Mouse (Mus musculus): ENCODE measurements around the gene Zzz3.

Zzz3 gene

DNA sequence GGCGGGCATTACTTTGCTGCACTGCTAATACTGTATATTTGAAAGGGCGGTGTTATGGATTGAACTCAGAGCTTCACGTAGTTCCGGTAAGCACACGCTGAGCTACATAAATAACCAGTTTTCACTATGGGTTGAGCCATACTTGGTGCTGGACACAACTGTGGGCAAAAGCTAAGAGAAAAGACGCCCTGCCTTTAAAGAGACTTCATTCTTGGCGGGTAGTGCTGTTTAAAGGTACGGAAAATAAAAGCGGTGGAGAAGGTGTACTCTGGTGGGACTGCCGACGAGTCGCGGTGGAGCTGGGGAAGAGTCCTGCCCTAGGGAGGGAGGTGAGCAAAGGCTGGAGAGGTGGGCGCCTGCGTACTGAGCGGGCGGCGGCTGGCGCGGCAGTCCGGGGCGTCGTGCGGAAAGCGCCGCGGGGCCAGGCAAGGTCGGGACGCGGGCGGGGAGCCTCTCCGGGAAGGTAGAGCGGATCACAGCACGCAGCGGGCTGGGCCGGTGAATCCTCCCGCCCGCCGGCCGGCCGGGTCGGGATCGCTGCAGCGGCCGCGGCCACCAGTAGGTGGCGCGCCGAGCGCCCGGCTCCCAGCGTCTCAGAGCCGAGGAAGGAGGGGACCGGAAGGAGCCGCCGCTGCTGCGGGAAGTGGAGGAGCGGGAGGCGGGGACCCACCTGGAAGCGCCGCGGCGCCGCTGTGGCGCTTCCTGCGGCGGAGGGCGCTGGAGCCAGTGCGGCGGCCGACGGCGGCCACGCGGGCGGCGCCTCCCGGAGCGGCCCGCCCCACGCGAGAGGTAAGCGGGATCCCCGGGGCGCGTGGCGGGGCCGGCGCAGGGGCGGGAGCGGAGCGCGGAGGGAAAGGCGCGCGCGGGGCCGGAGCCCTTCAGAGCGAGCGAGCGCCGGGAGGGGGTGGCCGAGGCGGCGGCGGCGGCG, at the start of gene Zzz3:
Gene Zzz3, plus strand, starts transcription at position 124 of the 928 bp plus-strand sequence.
- DNase-seq (ENCODE audit: low spot score in 2 of 2): peak; percentile 62 to 83

DNA sequence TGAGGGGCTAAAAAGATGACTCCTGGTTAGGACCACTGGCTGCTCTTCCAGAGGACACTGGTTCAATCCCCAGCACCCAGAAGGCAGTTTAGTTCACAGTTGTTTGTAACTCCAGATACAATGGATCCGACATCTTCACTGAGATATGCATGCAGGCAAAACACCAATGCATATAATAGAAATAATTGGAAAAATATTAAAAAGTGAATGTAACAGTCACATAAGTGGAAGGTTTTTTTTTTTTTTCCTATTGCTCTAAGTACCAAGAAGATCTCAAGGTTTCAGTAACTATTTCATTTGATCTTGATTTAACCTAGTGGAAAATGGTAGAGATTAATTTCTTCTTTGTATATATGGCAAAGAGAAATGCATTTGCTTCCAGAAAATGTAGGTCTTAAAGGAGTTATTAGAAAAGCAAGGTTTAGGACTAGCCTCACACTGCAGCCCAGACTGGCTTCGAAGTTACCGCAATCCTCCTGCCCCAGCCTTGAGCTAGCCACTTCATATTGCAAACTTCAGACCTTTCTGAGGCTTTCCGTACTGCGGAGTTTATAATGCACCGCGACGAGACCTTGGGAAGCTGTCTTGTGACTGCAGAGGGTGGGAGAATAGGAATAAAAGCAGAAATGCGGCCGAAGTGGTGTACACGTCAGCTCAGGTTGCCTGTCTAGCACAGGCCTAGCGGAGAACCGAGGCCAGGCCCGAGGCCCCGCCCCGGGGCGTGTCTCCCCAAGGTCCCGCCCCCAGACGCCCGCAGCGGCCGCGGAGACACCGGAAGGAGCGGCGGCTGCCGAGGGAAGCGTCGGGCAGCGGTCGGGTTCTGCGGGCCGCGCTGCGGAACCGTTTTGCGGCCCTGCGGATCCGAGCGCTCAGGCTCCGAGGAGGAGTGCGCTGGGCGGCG, 49.3 kb upstream of the Zzz3 start, which contains the start of gene Usp33:
Gene Usp33, plus strand, starts transcription at position 747 of the 901 bp plus-strand sequence.
- peak; percentile 82 to 92 for DNase-seq (ENCODE audit: low spot score in 2 of 2)

DNA sequence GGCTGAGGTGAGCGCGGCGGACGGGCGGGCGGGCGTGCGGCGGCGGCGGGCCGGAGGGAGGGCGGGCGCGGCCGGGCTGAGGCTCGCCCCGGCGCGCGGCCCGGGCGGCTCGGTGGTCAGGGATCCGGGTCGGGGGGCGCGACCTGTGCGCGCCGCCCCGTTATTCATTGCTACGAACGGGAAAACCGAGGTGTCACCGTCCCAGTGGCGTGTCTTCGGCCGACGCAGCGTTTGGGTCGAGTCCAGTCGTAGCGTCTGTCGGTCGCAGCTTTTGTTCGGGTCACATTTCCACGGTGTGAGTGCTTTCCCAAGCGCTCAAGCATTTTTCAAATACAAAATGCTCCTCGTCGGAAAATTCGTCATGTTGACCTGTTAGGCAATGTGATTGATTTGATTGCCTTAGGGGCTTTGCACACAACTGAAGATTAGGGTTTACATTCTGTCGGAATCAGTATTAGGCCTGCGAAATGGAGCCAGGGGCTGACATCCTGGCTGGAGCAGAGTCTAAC, 48.6 kb upstream of the Zzz3 start:
- DNase-seq (ENCODE audit: low spot score in 2 of 2): peak in 1 of 2 experiments; percentile 35

DNA sequence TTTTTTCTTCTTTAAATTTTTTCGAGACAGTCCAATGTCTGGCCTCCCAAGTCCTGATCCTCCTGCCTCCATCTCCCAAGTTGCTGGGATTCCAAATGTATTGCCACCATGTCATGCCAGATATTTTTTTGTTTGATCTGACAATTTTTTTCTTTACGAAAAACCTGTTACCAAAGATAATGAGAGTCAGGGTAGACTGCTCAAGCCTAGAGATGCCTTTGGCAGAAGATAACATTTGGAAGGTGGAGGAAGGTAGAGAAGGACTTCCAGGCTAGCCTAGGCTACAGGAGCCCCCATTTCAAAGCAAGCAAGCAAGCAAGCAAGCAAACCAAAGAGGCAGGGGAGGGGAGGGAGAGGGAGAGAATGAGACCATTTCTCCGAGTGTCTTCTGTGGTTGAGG, 48.0 kb upstream of the Zzz3 start:
- no peak for DNase-seq (ENCODE audit: low spot score in 2 of 2)

DNA sequence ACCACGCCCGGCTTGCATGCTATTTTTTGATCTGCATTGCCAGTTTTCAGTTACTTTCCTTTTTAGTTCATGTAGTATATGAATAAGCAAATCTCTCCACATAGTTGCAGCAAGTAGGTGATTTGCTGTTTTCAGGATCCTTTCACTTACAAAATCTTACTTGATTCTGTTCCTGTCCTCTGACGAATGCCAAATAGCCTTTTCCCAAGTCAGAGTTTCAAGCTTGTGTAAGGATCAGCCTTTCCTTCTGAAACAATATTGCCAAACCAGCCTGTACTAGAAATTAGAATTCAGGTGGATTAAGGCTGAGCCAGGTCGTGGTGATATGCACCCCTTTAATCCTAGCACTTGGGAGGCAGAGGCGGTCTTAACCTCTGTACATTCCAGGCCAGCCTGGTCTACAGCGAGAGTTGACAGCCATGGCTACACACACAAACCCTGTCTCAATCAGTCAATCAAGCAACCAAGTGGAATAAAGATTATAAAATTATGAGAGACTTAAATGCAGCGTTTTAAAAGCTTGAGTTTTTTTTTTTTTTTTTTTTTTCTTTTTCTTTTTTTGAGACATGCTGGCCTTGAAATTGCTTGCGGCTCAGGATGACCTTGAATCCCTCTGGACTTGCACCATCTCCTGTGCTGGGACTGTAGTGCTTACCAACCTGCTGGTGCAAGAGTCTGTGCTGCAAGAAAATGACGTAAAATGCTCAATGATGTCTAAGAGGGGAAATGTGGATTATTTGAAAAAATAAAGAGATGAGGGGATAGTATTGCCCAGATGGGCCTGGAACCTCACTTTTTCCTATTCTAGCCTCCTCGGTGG, 47.1 kb upstream of the Zzz3 start:
- DNase-seq (ENCODE audit: low spot score in 2 of 2): no peak

DNA sequence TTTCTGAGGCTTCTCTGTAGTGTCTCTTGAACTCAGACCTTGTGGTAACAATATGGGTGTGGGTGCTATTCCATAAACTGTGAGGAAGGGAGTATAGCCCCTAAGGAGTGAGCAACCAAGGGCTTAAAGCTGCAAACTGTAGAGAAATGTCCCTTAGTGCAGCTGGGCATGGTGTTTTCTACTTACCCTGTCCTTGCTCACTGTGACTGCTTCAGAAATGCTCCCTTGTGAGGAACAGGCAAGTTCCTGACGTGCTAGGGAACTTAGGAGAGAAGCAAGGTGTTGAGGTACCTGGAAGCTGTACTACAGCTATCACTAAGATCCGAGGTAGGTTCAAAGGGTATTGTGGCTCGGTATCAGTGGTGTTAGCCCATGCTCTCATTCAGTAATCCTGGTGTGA, 44.8 kb upstream of the Zzz3 start:
- DNase-seq (ENCODE audit: low spot score in 2 of 2): no peak

DNA sequence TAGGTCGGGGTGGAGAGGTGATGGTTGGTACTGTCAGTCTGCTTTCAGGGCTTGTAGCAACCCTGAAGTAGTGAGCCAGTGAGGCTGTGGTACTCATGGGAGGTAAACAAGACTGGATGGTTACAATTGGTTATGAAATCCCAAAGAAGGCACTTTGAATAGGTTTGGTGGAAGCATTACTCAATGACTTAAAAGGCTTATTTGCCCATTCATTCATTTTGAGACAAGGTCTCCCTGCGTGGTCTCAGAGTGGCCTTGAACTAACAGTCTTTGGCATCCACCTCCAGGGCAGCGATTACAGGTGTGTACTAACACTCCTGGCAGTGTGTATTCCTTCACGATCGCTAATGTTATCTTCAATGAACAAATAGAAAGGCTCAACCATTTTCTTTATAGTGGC, 44.3 kb upstream of the Zzz3 start:
- no peak for DNase-seq (ENCODE audit: low spot score in 2 of 2)

DNA sequence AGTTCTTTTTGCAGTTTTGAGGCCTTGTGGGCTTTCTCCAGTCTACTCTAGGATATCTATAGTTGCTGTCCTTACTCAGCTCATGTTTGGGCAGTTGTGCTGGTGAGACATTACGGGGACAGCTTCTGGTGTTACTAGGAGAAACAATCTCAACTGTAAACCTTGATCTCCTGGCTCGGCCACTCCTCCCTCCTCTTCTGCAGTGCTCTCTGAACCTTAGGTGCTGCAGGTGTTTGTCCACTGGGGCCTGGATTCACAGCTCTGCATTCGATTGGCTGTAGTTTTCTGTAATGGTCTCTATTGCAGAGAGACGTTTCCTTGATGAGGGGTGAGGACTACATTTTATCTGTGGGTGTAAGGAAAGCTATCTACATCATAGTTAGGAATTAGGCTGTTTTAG, 43.0 kb upstream of the Zzz3 start:
- no peak for DNase-seq (ENCODE audit: low spot score in 2 of 2)

DNA sequence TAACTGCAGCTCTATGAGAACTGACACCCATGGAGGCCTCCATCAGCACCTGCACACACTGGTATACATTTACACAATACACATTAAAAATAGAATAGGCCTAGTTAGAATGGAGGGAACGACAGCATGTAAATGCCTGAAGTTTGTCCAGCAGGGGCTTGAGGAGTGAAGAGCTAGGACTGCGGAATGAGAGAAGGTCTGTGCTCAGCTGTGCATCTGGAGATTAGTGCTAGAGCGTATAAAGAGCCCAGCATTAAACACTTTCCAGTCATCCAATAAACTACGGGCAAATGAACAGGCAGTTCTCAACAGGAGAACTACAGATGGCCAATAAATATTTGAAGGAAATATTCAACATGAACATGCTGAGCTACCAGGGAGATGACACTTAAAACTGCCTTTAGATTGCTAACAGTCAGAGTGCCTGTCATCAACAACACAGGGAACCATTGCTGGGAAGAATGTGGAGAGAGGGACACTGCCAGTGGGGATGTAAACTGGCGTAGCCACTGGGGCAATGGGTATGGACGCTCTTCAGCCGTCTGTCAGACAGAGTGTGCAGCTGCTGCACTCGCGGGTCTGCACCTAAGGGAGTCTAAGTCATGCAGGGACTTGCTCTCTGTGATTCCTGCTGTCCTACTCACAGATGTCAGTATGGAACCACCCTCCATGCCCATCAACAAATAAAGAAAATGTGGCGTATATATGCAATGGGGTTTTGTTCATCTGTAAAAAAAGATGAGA, 41.7 kb upstream of the Zzz3 start:
- no peak for DNase-seq (ENCODE audit: low spot score in 2 of 2)

DNA sequence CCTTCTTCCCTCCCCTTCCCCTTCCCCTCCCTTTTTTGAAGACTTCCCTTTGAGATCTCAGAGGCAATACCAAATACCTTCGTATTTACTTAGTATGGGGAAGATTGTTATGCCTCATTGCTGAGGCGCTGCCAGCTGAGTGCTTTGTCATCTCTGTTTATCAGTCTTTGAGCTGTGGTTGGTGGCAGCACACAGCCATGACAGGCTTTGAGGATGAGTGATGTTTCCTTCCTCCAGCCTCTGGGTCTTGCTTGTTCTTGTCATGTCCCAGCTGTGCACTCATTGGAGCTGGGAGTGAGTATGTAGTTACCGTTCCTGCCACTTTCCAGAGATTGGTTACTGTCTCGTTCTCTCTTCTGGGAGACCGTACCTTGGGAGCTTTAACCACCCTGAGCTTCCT, 39.9 kb upstream of the Zzz3 start:
- no peak for DNase-seq (ENCODE audit: low spot score in 2 of 2)

DNA sequence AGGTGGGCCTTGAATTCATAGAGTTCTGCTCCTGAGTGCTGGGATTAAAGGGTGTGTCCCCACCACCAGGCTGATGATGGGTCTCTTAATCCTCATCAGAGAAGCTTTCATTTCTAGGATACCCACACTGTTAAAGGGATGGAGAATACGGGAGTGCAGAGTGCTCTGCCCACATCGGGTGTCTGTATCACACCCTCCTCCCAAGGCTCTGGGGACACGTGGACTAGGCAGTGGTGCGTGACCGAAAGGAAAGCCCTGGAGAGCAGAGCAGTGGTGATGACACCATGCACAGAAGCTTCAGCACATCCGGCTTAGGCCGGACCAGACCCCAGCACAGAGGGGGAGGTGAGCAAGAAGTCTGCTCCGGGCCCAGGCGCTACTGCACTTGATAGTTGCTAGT, 38.5 kb upstream of the Zzz3 start:
- no peak for DNase-seq (ENCODE audit: low spot score in 2 of 2)

DNA sequence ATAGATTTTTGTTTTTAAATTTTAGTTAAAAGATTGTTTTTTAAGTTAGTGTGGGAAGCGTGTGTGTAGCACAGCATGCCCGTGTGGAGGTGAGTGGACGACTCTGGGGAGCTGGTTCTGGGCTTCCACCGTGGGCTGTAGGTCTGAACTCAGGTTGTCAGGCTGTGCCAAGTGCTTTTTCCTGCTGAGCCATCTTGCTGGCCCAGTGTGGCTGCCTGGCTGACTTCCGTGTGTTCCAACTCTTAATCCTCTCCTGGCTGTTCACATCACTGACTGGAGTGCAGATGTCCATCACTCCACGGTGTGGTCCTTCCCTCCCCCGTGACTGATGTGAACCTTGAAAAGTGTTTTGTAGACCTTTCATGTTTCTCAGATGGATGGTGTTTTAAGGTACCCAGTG, 36.1 kb upstream of the Zzz3 start:
- DNase-seq (ENCODE audit: low spot score in 2 of 2): no peak

DNA sequence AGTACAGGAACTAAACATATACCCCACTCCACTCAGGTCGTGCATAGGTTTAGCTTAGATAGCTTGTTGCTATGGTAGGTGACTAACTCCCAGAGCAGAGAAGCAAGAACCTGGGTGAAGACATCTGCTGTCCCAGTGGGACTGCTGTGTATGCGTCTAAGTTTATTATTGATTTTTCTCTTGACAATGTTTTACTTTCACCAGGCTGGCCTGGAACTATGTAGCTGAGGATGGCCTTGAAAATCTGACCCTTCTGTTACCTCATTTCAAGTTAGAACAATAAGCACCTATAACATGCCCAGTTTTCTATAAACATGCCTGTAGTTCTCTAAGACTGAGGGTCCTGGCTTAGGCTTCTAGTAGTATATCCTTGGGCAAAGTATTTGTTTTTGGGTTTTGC, 31.1 kb upstream of the Zzz3 start:
- DNase-seq (ENCODE audit: low spot score in 2 of 2): no peak

DNA sequence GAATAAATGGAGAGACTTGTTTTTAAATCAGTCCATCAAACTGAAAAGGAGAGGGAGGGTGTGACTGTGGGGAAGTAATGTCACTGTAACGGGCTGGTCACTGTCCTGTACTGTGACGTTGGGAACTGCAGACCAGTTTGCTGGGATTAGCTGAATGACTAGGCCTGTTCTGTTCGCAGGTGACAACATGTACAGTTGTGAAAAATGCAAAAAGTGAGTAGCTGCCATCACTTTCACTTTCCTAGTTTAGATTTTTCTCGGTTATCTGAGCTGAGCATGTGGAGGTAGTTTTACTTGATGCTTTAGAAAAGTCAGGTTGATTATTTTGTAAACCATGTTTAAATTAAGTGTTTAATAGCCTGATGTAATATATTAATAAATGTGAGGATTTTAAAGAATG, 19.2 kb upstream of the Zzz3 start:
- no peak for DNase-seq (ENCODE audit: low spot score in 2 of 2)

DNA sequence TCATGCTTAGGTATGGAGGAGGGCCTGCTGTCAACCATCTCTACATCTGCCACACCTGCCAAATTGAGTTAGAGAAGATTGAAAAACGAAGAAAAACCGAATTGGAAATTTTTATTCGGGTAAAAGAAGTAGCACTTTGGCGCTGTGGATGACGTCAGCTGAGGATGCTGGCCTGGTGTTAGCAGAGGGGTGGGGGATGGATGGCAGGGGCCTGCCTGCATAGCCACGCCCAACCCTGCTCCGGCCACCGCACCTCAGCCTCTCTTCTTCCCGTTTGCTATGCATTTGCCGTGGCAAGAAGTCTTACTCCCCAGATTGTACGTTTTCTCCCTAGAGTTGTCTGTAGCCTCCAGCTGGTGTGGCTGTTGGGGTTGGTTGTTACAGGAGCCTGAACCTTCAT, 11.2 kb upstream of the Zzz3 start:
- no peak for DNase-seq (ENCODE audit: low spot score in 2 of 2)

DNA sequence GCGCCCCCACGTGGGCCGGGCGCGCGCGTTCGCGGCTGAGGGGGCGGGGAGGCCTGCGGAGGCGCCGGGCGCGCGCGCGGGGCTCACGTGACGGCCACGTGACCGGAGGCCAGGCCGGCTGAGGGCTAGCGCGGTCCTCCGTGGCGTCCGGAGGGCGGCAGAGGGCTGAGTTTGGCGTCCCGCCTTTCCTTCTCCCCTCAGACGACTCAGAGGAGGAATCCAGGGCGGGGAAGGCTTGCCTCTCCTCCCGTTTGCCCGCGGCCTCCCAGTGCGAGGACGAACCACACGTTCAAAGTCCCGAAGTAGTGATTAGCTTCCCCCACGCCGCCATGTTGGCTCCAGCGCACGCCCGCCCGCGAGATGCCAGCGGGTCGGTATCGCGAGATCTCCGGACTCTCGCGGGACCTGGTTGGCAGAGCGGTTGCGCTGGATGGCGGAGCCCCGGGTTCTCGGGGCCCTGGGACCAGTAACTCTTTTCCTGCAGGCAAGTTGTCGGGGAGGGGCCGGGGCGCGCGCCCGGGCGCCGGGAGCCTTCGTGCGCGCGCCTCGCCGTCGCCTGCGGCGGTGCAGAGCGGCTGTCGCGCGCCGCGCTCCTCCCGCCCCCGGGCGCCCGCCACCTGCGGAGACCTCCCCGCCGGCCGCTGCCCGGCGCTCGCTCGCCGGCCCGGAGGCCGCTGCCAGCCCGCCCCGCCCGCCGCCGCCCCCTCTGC, 1.2 kb downstream of the Zzz3 start:
- peak; percentile 91 to 95 for DNase-seq (ENCODE audit: low spot score in 2 of 2)

DNA sequence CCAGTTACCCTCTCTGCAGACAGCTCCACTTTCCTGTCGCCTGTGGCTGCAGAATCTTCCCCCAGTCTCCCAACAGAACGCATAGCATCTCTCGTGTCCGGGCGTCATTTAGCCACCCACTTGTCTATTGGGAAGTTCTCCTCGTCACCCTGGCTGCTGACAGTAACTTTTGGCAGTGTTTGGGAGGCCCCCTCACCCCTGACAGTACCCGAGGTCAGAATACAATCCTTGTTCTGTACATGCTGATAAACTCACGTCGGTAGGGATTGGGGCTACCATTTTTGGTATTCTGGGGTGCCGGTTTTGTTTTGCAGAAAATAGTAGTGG, 1.7 kb downstream of the Zzz3 start:
- DNase-seq (ENCODE audit: low spot score in 2 of 2): peak in 1 of 2 experiments; percentile 31

DNA sequence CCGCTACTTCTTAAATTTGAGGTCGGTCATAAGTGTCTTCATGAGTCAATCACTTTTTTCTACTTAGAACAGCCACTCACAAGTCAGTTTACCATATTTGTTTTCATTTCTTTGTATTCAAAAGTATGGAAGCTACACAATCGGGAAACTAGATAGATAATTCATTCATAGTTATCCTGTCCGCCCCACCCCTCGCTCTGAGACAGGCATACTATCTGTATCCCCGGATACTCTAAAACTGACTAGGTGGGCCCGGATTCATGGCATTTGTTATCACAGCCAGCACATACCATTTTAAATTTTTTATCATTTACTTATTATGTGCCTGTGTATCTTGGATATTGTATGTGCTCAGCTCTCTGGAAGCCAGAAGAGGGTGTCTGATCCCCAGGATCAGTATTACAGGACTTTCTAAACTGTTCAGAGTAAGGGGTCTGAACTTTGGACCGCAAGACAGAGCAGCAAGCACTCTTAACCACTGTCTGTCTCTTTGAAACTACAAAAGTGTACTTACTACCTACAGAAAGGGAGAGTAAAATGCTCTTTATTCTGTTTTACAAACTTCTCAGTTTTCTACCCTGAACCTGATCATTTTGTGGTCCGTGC, 2.2 kb downstream of the Zzz3 start:
- no peak for DNase-seq (ENCODE audit: low spot score in 2 of 2)

DNA sequence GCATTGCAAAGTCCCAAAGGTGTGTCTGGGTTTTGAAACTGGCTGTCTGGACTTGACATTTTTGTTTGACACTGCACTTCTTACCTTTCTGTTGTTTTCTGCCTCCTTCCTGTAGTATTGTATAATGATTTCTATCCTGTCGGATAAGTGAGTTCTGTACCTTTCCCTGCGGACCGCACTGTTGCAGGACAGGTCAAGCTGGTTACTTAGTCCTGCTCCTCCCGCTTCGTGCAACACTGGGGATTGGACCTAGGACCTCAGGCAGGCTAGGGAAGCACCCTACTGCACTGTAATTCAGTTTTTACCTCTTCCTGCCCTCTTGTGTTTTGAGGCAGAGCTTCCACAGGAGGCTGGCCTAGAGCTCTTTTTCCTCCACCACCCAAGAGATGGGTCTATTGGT, 5.2 kb downstream of the Zzz3 start:
- DNase-seq (ENCODE audit: low spot score in 2 of 2): no peak

DNA sequence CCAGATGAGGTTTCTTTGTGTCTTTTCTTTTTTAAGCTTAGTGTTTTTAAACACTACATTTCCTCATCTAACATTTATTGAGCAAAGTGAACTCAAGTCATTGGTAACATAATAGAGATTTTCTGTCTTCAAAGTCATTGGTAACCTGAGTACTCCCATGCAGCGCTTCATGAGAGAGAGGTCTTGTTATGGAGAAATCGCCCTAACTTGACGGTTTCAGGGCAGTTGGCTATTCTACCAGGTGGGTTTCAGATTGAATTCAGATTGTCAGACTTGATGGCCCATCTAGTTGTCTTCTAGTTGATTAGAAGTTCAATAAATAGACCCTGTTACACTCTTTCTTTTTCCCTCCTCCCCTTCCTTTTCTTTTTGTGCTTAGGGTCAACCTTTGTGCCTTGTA, 5.6 kb downstream of the Zzz3 start:
- DNase-seq (ENCODE audit: low spot score in 2 of 2): no peak

Data from left cerebral cortex, adult 9 months (tissue).